Mouse (Mus musculus): ENCODE data around the gene 2310022A10Rik. TPM values are rescaled to one million over a fixed set of nuclear protein-coding genes. Genes with fewer than 3 reads are reported as not detected.

The 2310022A10Rik gene
- total and polyA plus RNA-seq, 3 experiments, result 7.2 to 30.7 (median 7.8) TPM

DNA sequence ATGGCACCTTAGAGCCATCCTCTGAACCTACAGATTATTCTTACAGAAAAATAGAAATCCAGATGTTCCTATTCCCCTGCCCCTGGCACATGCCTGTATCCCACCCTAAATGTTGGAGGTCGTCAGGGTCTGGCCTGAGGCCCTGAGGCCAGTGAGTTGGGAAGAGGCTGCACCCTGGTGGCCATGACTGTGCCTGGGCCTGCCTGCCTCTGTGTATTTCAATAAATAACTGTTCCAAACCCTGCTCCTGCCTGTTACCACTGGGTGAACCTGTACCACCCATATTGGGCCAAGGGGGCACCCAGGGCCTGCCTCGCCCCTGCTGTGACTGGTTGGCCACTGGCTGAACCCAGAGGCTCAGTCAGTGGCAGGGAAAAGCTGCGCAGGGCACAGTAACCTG is 22.1 kb upstream of the 2310022A10Rik start:
- in situ Hi-C loops (cut with MboI; ENCODE audit: low pct_ligation_motif_present, low pct_unique_long_range_greater_than_20kb, low sequenced_read_pairs), result no loop called here
- no peak for DNase-seq (ENCODE audit: extremely low read depth)
- TF ChIP-seq MYC (IDR thresholded peaks at IDR 0.05; ENCODE audit: low read depth, low read length), result no peak
- peak in 1 of 2 experiments; percentile 37; a peak in 2 of 4 replicates for TF ChIP-seq CTCF (conservative IDR thresholded peaks at IDR 0.05 in 1 of 2, IDR thresholded peaks at IDR 0.05 in 1 of 2; ENCODE audit: low read depth in 2 of 2, low read length in 2 of 2)
- TF ChIP-seq RAD21 (IDR thresholded peaks at IDR 0.05; ENCODE audit: low read depth, low read length), result peak; percentile 17
- Histone ChIP-seq H3K79me2 (replicated peaks; ENCODE audit: control insufficient read depth, extremely low read depth, insufficient read depth, poor library complexity, severe bottlenecking) (no peaks in the 10 kb centered on the region), H3K4me2 (ENCODE audit: insufficient read depth, low read depth, poor library complexity, severe bottlenecking) (no peak overlapping the region), H3K9ac (ENCODE audit: insufficient read depth, low read depth) (no peak overlapping the region), H3K4me3 (replicated peaks in 1 of 3; ENCODE audit: low read depth in 2 of 3, low read length in 2 of 3, poor library complexity in 1 of 3) (no peak overlapping the region), H3K4me1 (ENCODE audit: control insufficient read depth in 1 of 2, insufficient read depth in 2 of 2) (peaks cover 2 to 6% of the 10 kb centered on the region in 2 experiments; a peak in 2 of 4 replicates), H3K36me3 (replicated peaks in 1 of 2; ENCODE audit: control insufficient read depth in 1 of 2, insufficient read depth in 1 of 2, low read length in 1 of 2) (peaks cover 13 to 26% of the 10 kb centered on the region in 2 experiments), H3K27ac (ENCODE audit: insufficient read depth, low read depth) (no peak overlapping the region), H3K9me3 (replicated peaks; ENCODE audit: low read length) (no peaks in the 10 kb centered on the region), H3K27me3 (replicated peaks) (no peaks in the 10 kb centered on the region)
- dilution Hi-C loops (cut with MboI; ENCODE audit: extremely low pct_ligation_motif_present, extremely low pct_unique_long_range_greater_than_20kb, low sequenced_read_pairs), result no loop called here

- Histone ChIP-seq H3K36me3 (replicated peaks in 1 of 2; ENCODE audit: control insufficient read depth in 1 of 2, insufficient read depth in 1 of 2, low read length in 1 of 2) (peaks cover 18 to 32% of the 10 kb centered on the region in 2 experiments), H3K27ac (ENCODE audit: insufficient read depth, low read depth) (no peak overlapping the region), H3K27me3 (replicated peaks) (no peaks in the 10 kb centered on the region), H3K9me3 (replicated peaks; ENCODE audit: low read length) (no peaks in the 10 kb centered on the region), H3K9ac (ENCODE audit: insufficient read depth, low read depth) (no peak overlapping the region), H3K79me2 (replicated peaks; ENCODE audit: control insufficient read depth, extremely low read depth, insufficient read depth, poor library complexity, severe bottlenecking) (no peaks in the 10 kb centered on the region), H3K4me1 (ENCODE audit: control insufficient read depth in 1 of 2, insufficient read depth in 2 of 2) (peaks cover 2 to 5% of the 10 kb centered on the region in 2 experiments; a peak in 1 of 4 replicates), H3K4me2 (ENCODE audit: insufficient read depth, low read depth, poor library complexity, severe bottlenecking) (no peak overlapping the region), H3K4me3 (replicated peaks in 1 of 3; ENCODE audit: low read depth in 2 of 3, low read length in 2 of 3, poor library complexity in 1 of 3) (no peak overlapping the region)
- no peak for DNase-seq (ENCODE audit: extremely low read depth)
- in situ Hi-C loops (cut with MboI; ENCODE audit: low pct_ligation_motif_present, low pct_unique_long_range_greater_than_20kb, low sequenced_read_pairs) (no loop called here), dilution Hi-C loops (cut with MboI; ENCODE audit: extremely low pct_ligation_motif_present, extremely low pct_unique_long_range_greater_than_20kb, low sequenced_read_pairs) (no loop called here)
- TF ChIP-seq CTCF (conservative IDR thresholded peaks at IDR 0.05 in 1 of 2, IDR thresholded peaks at IDR 0.05 in 1 of 2; ENCODE audit: low read depth in 2 of 2, low read length in 2 of 2), result no peak
- TF ChIP-seq JUND (conservative IDR thresholded peaks at IDR 0.05; ENCODE audit: low read depth, low read length), result no peak
- TF ChIP-seq IRF4 (IDR thresholded peaks at IDR 0.05; ENCODE audit: low read depth, low read length), result no peak
- TF ChIP-seq MAX (IDR thresholded peaks at IDR 0.05; ENCODE audit: low read length), result no peak
- TF ChIP-seq ZNF384 (IDR thresholded peaks at IDR 0.05; ENCODE audit: low read depth, low read length), result no peak
- TF ChIP-seq RCOR1 (conservative IDR thresholded peaks at IDR 0.05; ENCODE audit: low read depth, low read length), result no peak
- no peak for TF ChIP-seq UBTF (IDR thresholded peaks at IDR 0.05; ENCODE audit: low read depth, low read length)
Observed at GRCm38 (mm10) chr7:27531707-27532106, 21.3 kb upstream of the 2310022A10Rik start.

GRCm38 (mm10) chr7:27532480-27533050 is 20.5 kb upstream of the 2310022A10Rik start:
- Histone ChIP-seq H3K79me2 (replicated peaks; ENCODE audit: control insufficient read depth, extremely low read depth, insufficient read depth, poor library complexity, severe bottlenecking) (no peaks in the 10 kb centered on the region), H3K4me2 (ENCODE audit: insufficient read depth, low read depth, poor library complexity, severe bottlenecking) (no peak overlapping the region), H3K4me1 (ENCODE audit: control insufficient read depth in 1 of 2, insufficient read depth in 2 of 2) (peaks cover 2 to 10% of the 10 kb centered on the region in 2 experiments; a peak in 1 of 4 replicates), H3K9ac (ENCODE audit: insufficient read depth, low read depth) (no peak overlapping the region), H3K36me3 (replicated peaks in 1 of 2; ENCODE audit: control insufficient read depth in 1 of 2, insufficient read depth in 1 of 2, low read length in 1 of 2) (peaks cover 18 to 37% of the 10 kb centered on the region in 2 experiments), H3K27ac (ENCODE audit: insufficient read depth, low read depth) (no peak overlapping the region), H3K9me3 (replicated peaks; ENCODE audit: low read length) (no peaks in the 10 kb centered on the region), H3K27me3 (replicated peaks) (no peaks in the 10 kb centered on the region), H3K4me3 (replicated peaks in 1 of 3; ENCODE audit: low read depth in 2 of 3, low read length in 2 of 3, poor library complexity in 1 of 3) (no peak overlapping the region)
- in situ Hi-C loops (cut with MboI; ENCODE audit: low pct_ligation_motif_present, low pct_unique_long_range_greater_than_20kb, low sequenced_read_pairs) (no loop called here), dilution Hi-C loops (cut with MboI; ENCODE audit: extremely low pct_ligation_motif_present, extremely low pct_unique_long_range_greater_than_20kb, low sequenced_read_pairs) (no loop called here)
- no peak for DNase-seq (ENCODE audit: extremely low read depth)
- TF ChIP-seq EP300 (IDR thresholded peaks at IDR 0.05; ENCODE audit: low read length), result no peak
- no peak for TF ChIP-seq ELF1 (IDR thresholded peaks at IDR 0.05; ENCODE audit: low read depth, low read length)
- TF ChIP-seq TBP (conservative IDR thresholded peaks at IDR 0.05; ENCODE audit: low read depth, low read length), result no peak
- TF ChIP-seq POLR2AphosphoS2 (IDR thresholded peaks at IDR 0.05; ENCODE audit: low read depth, low read length), result no peak
- TF ChIP-seq ETS1 (conservative IDR thresholded peaks at IDR 0.05; ENCODE audit: low read depth, low read length), result no peak
- TF ChIP-seq CTCF (conservative IDR thresholded peaks at IDR 0.05 in 1 of 2, IDR thresholded peaks at IDR 0.05 in 1 of 2; ENCODE audit: low read depth in 2 of 2, low read length in 2 of 2), result no peak
- TF ChIP-seq GABPA (IDR thresholded peaks at IDR 0.05; ENCODE audit: insufficient replicate concordance, low read depth, low read length), result no peak
- TF ChIP-seq CHD1 (IDR thresholded peaks at IDR 0.05; ENCODE audit: low read depth, low read length), result no peak
- TF ChIP-seq JUN (IDR thresholded peaks at IDR 0.05; ENCODE audit: insufficient read depth, low read depth, low read length), result no peak
- no peak for TF ChIP-seq BHLHE40 (IDR thresholded peaks at IDR 0.05; ENCODE audit: low read depth, low read length)
- no peak for TF ChIP-seq SMC3 (IDR thresholded peaks at IDR 0.05; ENCODE audit: low read depth, low read length)
- TF ChIP-seq SIN3A (IDR thresholded peaks at IDR 0.05; ENCODE audit: low read length), result no peak
- no peak for TF ChIP-seq ZMIZ1 (IDR thresholded peaks at IDR 0.05; ENCODE audit: low read depth, low read length)

All from CH12.LX (cell line).